In genomic region chr4:125490661-125491504, GRCm38 (mm10) we compare ENCODE assay signal across 9 mouse cellular contexts. TPM values are rescaled to one million over a fixed set of nuclear protein-coding genes. Genes with fewer than 3 reads are reported as not detected.
DNase-seq lines count a peak whose midpoint lies in the region; ATAC-seq and TF ChIP-seq lines count a peak whose summit lies in the region.
"Had no signal": no experiment of that assay in that cellular context is flagged by ENCODE, and none has a peak within 500 bp of the region (broad histone marks: within the 10 kb centered on the region; RNA-seq: fewer than 3 reads in every experiment).

TSS of gene Grik3 (plus strand) at chr4:125490700.

- intact Hi-C loops in left cerebral cortex, postnatal 14 days (cut with DNase I) = loop anchor here (5.0 kb wide), 2 partner anchors 211 to 451 kb away; no protein-coding TSS in a partner anchor

- TF ChIP-seq EP300 in lung, postnatal 0 days (IDR thresholded peaks at IDR 0.05) = no peak

- H3K27me3 ChIP-seq in lung, embryonic 15.5 days = peaks cover 100% of the 10 kb centered on the region
- peaks cover 76% of the 10 kb centered on the region for H3K27me3 ChIP-seq in lung, postnatal 0 days (replicated peaks; ENCODE audit: insufficient read depth, low read length)
- peaks cover 93% of the 10 kb centered on the region for H3K27me3 ChIP-seq in stomach, embryonic 14.5 days (ENCODE audit: control insufficient read depth, insufficient read depth, low read length)

- under 1% methylated on average over 71 of the region's 77 CpGs for WGBS in lung, embryonic 15.5 days
- WGBS in lung, postnatal 0 days = 2% methylated on average over 66 of the region's 77 CpGs
- under 1% methylated on average over 67 of the region's 77 CpGs for WGBS in stomach, embryonic 14.5 days

- no peaks in the 10 kb centered on the region for H3K9me3 ChIP-seq in lung, embryonic 15.5 days
- H3K9me3 ChIP-seq in lung, postnatal 0 days (ENCODE audit: low read length) = no peaks in the 10 kb centered on the region
- no peaks in the 10 kb centered on the region for H3K9me3 ChIP-seq in stomach, embryonic 14.5 days (ENCODE audit: control insufficient read depth, low read depth, low read length)

- peak; percentile 25; the same call in 1 of the 2 replicates for ATAC-seq in lung, embryonic 15.5 days (ENCODE audit: borderline replicate concordance, extremely low read depth, low FRiP score, low TSS enrichment)
- ATAC-seq in lung, postnatal 0 days = no peak
- ATAC-seq in stomach, embryonic 14.5 days (ENCODE audit: insufficient number of reproducible peaks, insufficient read depth, low FRiP score, low read depth) = peak; percentile 16; the same call in 1 of the 2 replicates

- TF ChIP-seq CTCF in lung, postnatal 0 days (IDR thresholded peaks at IDR 0.05) = no peak

- H3K36me3 ChIP-seq in lung, embryonic 15.5 days = no peaks in the 10 kb centered on the region
- H3K36me3 ChIP-seq in lung, postnatal 0 days (ENCODE audit: insufficient read depth, low read length) = no peaks in the 10 kb centered on the region
- H3K36me3 ChIP-seq in stomach, embryonic 14.5 days (ENCODE audit: control insufficient read depth, insufficient read depth, low read length) = no peaks in the 10 kb centered on the region

- peak within 1 kb of the TSS; percentile 33 for H3K4me2 ChIP-seq in lung, embryonic 15.5 days
- H3K4me2 ChIP-seq in lung, postnatal 0 days (replicated peaks; ENCODE audit: low read depth, low read length) = no peak within 1 kb of the TSS
- H3K4me2 ChIP-seq in stomach, embryonic 14.5 days (replicated peaks; ENCODE audit: low read depth, low read length) = peak within 1 kb of the TSS; percentile 51

- H3K27ac ChIP-seq in lung, embryonic 15.5 days = no peak within 1 kb of the TSS
- no peak within 1 kb of the TSS for H3K27ac ChIP-seq in lung, postnatal 0 days (ENCODE audit: low read length)
- H3K27ac ChIP-seq in stomach, embryonic 14.5 days (ENCODE audit: low read length) = no peak within 1 kb of the TSS

- H3K4me1 ChIP-seq in lung, embryonic 15.5 days = no peaks in the 10 kb centered on the region
- H3K4me1 ChIP-seq in lung, postnatal 0 days (ENCODE audit: insufficient read depth, low read depth, low read length) = no peaks in the 10 kb centered on the region
- H3K4me1 ChIP-seq in stomach, embryonic 14.5 days (ENCODE audit: control insufficient read depth, insufficient read depth, low read length) = no peaks in the 10 kb centered on the region

- DNase-seq in adrenal gland, postnatal 14 days = peak; percentile 14
- no peak for DNase-seq in adrenal gland, postnatal 36 days
- no peak for DNase-seq in lung, postnatal 0 days (ENCODE audit: low spot score)
- no peak for DNase-seq in left cerebral cortex, postnatal 14 days (ENCODE audit: low spot score in 2 of 2)
- no peak for DNase-seq in cerebellum, adult 18-20 months
- no peak for DNase-seq in kidney, adult 11 months

- no peak within 1 kb of the TSS for H3K9ac ChIP-seq in lung, embryonic 15.5 days
- H3K9ac ChIP-seq in lung, postnatal 0 days (replicated peaks; ENCODE audit: low read depth) = no peak within 1 kb of the TSS
- H3K9ac ChIP-seq in stomach, embryonic 14.5 days (replicated peaks; ENCODE audit: low read depth, low read length) = no peak within 1 kb of the TSS

- H3K4me3 ChIP-seq in lung, embryonic 15.5 days = peak within 1 kb of the TSS; percentile 5; the same call in 1 of the 2 replicates
- no peak within 1 kb of the TSS; the same call in 1 of the 2 replicates for H3K4me3 ChIP-seq in lung, postnatal 0 days (ENCODE audit: low read depth, low read length)
- H3K4me3 ChIP-seq in stomach, embryonic 14.5 days (ENCODE audit: low read depth, low read length) = peak within 1 kb of the TSS; percentile 25

RNA-seq across cellular contexts. Expression of gene Grik3, which starts in this region (rescaled TPM):
- total RNA-seq in adrenal gland, postnatal 14 days (2021) = 0.30 and 0.64 TPM in 2 replicates
- under 1 TPM; 0.30 to 0.33 TPM for total RNA-seq in adrenal gland, postnatal 36 days (2021)
- polyA plus RNA-seq in lung, embryonic 15.5 days (2015; fragmentation: Nextera tagmentation; extraction: Ambion mirVana) = 0.01 TPM in 1 of 2 replicates, not detected in the other
- not detected in 2 replicates for polyA plus RNA-seq in lung, postnatal 0 days (2015; fragmentation: Nextera tagmentation; extraction: Ambion mirVana)
- 10 to 100 TPM; 47.3 to 51.5 TPM for total RNA-seq in left cerebral cortex, postnatal 14 days (2021)
- 1.1 TPM in 2 replicates for polyA plus RNA-seq in stomach, embryonic 14.5 days (2014; fragmentation: Nextera tagmentation; extraction: Ambion mirVana)
- total RNA-seq: common myeloid progenitor, adult 5-6 weeks had no signal

Comparison
In these comparisons a context has a peak if more than half of its experiments do, and no peak if none do; other contexts are left out.
1. RNA of gene Grik3 (total RNA-seq): 47.3 to 51.5 TPM in left cerebral cortex, postnatal 14 days; 0.30 to 0.33 TPM in adrenal gland, postnatal 36 days and 0.30 to 0.64 TPM in adrenal gland, postnatal 14 days; every median in the first group is over 10 times any median in the second.
2. Peak in DNase-seq in adrenal gland, postnatal 14 days; RNA of the gene not detected or under 1 TPM.
3. Peak in ATAC-seq, H3K4me3 ChIP-seq and H3K4me2 ChIP-seq in lung, embryonic 15.5 days; RNA of the gene not detected or under 1 TPM.